Mouse (Mus musculus) regulatory T cell (primary cell): ENCODE measurements around the gene Lmtk3.

Experiments
- in situ Hi-C: fragments of 300-600 bp; cut with MboI, MseI; formaldehyde crosslinking; loops from one replicate; pipeline ENCODE4 v1.15.1; 2025; ENCODE audit warnings: high pct_unique_total_duplicates

The Lmtk3 gene

DNA sequence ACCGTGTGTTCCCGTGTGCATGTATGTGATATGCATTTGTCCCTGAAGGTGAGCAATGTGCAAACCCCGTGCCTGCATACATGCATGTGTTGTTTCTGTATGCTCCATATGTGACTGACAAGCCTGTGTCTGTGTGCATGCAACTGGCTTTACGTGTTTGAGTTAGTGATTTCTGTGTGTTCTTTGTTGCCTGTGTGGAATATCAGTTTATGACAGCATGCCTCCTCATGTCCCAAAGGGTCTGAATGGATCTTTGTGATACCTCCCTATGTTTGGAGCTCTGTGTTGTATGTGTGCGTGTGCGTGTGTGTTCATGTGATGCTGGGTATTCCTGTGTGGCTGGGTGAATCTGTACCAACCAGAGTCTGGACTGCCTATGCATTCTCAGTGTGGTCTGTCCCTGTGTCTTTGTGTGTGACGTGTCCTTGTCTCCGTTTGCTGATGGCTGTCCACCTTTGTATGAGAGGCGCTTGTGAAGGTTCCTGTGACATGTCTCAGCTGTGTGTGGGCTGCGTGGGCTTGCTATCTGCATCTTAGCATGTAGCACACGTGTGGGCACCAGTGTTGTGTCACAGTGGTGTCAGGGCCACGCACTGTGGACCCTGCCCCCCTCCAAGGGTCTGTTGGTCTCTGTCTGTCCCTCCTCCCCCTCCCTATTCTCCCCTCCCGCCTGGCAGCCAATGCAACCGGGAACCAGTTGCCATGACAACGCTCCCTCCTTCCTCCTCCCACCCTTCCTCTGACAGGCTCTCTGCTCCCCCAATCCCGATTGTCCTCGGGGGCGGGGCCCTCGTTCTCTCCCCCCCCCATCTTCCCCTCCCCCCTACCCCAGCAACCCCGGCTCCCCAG is 1.2 kb downstream of the Lmtk3 start, which contains the start of gene Sult2b1:
Gene Sult2b1 (minus strand): TSS at position 146 of the 849 bp plus-strand sequence.
- in situ Hi-C loops: no loop called here

DNA sequence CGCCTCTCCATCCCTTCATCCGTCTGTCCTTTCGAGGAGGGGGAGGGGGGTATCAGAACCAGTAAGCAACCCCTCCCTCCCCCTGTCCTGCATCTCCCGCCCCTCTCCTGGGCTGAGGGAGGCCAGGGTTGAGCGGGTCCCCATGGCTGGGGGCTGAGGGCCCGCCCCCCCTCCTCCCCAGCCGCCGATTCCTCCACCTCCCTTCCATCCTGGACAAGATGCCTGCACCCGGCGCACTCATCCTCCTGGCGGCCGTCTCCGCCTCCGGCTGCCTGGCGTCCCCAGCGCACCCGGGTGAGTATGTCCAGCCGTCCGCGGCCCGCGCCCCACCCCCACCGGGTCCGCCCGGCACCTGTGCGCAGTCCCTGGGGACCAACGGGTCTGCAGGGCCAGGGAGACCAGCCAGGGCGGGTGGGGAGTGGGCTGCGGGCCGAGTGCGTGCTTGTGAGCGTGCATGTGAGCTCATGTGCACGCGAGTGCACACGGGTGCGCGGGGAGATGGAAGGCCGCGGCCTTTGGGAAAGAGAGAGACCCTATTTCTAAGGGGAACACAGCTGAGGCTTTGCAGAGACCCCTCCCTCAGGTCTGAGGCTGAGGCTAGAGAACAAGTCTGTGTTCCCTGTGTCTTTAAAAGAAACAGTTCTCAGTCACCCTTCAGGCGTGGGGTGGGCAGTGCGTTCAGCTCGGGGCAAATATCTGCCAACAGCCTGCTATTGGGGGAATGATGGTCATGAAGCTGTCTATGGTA is 2.0 kb downstream of the Lmtk3 start:
- in situ Hi-C loops: no loop called here

DNA sequence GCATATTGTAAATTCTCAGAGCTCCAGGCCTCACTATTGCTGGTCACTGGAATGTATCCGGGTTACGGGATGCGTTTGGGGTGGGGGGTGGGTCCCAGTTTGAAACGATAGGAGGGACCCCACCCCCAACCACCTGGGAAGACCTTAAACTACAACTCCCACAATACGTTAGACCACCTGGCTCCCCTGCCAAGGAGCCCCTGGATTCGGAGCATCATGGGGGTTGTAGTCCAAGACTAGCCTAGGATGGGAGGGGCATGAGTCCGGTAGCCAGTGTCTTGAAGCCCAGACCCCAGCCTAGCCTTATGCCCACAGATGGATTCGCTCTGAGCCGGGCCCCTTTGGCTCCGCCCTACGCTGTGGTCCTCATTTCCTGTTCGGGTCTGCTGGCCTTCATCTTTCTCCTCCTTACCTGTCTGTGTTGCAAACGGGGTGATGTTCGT is 2.6 kb downstream of the Lmtk3 start:
- in situ Hi-C loops: no loop called here

DNA sequence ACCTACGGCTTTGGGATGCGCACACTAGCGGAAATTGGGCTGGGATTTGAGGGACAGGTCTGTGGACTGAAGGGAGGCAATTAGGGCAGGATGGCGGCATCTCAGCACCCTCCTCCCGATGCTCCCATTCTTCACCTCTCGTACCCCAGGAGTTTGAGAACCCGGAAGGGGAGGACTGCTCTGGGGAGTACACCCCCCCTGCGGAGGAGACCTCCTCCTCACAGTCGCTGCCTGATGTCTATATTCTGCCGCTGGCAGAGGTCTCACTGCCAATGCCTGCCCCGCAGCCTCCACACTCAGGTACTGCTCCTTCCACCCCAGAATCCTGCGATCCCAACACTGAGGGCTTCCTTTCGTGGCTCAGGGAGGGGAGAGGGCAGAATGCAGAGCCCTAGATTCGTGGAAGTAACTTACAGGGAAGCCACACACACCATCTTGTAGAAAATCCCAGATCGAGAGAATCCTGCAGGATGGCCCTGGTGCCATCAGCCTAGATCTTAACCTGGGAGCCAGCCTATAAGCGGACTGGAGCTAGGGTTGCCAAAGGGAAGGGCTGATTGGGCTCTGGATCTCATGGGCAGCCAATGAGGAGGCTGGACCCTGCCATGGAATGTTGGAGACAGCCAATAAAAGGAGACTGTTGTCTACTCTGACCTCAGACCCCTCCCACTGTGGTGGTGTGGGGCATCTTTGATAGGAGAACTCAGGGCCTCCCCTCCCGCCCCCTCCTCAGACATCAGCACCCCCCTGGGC is 3.3 kb downstream of the Lmtk3 start:
- in situ Hi-C loops: no loop called here

DNA sequence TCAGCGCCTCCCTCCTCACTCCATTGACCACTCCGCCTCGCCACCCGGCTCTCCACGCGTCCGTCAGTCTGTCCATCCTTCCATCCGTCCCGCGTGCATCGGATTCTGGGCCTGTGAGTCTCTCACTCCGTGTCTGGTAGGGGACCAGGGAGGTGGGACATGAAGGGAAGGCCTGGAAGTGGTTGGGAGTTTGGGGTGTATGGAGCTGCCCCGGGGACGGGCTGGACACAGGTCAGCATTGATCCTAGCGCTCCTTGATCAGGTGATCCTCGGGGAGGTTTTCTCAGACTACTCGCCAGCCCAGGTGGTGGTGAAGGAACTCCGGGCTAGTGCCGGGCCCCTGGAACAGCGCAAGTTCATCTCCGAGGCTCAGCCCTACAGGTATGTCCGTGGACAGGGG is 4.1 kb downstream of the Lmtk3 start:
- in situ Hi-C loops: no loop called here

DNA sequence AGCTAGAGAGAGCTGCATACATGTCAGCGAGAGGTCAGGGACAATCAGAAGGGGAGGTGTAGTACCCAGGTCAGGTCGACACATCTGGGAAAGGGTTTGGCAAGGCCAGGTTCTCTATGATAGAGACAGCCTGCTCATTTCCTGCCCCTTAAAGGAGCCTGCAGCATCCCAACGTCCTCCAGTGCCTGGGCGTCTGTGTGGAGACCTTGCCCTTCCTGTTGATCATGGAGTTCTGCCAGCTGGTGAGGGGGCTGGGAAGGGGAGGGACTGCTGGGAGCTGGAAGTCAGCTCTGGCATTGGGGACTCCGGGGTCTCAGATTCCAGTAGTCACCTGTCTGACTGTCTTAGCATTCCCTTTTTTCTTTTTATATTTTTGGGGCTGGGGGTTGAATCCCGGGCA is 7.2 kb downstream of the Lmtk3 start:
- in situ Hi-C loops: no loop called here

DNA sequence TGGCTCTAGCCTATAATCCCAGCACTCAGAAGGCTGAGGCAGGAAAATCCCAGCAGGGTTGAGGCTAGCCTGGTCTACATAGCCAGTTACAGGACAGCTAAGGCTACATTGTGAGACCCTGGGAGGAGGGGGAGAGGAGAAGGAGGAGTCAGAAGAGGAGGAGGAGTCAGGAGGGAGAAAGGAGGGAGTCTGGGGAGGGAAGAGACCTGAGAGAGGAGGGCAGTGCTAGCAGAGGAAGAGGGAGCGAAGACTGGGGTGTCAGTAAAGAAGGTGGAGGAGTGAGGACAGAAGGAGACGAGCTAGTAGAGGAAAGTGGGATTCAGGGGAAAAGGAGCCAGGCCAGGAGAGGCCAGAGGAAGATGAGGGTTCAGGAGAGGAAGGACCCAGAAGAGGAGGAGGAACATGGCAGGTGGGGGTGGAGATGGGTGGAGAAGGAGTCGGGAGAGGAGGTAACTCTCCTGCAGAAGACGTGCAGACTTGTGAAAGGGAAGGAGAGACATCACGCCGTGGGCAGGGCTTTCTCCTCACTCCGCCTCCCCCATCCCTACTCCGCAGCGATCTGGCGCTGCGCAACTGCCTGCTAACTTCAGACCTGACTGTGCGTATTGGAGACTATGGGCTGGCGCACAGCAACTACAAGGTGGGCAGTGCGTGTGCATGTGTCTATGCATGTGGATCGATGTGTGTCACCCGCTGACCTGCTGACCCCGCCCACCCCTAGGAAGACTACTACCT is 8.4 kb downstream of the Lmtk3 start:
- in situ Hi-C loops: no loop called here

DNA sequence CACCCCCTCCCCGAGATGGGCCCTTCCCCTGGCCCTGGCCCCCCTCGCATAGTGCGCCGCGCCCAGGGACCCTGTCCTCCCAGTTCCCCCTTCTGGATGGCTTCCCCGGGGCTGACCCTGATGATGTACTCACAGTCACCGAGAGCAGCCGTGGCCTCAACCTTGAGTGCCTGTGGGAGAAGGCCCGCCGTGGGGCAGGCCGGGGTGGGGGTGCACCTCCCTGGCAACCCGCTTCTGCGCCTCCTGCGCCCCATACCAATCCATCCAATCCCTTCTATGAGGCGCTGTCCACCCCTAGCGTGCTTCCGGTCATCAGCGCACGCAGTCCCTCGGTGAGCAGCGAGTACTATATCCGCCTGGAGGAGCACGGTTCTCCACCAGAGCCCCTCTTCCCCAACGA is 9.7 kb downstream of the Lmtk3 start:
- in situ Hi-C loops: no loop called here

DNA sequence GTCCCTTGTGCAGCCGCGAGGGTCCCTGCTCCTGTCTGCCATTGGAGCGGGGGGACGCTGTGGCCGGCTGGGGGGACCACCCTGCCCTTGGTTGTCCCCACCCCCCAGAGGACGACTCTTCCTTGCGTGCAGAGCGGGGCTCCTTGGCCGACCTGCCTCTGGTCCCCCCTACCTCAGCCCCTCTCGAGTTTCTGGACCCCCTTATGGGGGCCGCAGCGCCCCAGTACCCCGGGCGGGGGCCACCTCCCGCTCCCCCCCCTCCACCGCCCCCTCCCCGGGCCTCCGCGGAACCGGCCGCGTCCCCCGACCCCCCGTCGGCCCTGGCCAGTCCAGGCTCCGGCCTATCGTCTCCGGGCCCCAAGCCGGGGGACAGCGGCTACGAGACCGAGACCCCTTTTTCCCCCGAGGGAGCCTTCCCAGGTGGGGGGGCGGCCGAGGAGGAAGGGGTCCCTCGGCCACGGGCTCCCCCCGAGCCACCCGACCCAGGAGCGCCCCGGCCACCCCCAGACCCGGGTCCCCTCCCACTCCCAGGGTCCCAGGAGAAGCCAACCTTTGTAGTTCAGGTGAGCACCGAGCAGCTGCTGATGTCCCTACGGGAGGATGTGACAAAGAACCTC is 10.5 kb downstream of the Lmtk3 start:
- in situ Hi-C loops: no loop called here

DNA sequence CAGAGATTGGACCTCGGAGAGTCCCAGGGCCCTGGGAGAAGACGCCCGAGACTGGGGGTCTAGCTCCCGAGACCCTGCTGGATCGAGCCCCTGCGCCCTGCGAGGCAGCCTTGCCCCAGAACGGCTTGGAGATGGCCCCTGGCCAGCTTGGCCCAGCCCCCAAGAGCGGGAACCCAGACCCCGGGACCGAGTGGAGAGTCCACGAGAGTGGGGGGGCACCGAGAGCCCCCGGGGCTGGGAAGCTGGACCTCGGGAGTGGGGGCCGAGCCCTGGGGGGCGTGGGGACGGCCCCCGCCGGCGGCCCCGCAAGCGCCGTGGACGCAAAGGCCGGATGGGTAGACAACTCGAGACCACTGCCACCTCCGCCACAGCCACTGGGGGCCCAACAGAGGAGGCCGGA is 11.4 kb downstream of the Lmtk3 start:
- in situ Hi-C loops: no loop called here

DNA sequence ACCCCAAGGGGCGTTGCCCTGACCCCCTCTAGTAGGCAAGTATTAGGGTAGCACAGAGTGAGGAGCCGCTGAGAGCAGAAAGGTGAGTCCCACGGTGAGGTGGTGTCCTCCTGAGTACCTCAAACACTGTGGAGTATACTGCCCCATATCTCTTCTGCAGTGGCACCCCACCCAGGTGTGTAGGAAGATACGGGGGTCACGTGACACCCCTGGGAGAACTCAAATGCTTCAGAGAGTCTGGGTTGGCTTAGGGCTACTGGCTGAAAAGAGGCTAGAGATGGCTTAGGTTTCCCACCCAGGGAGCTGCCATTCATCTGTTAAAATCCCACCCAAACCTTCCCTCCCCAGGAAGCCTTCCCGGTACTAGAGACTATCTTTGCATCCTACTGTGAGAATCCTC is 13.4 kb downstream of the Lmtk3 start:
- in situ Hi-C loops: no loop called here

DNA sequence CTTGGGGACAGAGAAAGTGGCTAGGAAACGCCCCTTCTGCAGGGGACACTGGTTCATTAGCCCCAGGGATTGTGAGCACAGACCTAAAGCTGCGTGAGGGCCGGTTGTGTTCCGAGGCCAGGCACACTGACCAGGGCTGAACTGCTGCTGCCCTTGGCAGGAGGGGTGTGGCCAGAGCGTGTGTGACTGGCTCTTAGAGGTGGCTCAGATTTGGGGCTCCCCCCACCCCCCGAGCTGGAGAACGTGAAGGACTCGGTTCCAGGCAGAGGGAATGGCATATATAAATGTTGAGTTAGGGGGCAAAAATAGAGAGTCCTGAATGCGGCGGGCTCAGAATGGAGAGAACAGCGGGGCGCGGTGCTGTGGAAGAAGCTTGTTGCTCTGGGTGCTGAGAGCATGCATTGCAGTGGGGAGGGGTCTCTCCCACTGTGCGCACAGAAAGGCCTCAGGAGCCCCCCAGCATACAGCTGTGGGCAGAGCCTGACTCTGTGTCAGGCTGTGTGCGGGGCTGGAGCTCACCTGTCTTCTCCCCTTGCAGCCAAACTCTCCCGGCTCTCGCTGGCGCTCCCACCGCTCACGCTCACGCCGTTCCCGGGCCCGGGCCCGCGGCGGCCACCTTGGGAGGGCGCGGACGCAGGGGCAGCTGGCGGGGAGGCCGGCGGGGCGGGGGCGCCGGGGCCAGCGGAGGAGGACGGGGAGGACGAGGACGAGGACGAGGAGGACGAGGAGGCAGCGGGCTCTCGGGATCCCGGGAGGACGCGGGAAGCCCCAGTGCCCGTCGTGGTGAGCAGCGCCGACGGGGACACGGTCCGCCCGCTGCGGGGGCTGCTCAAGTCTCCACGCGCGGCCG is 14.3 kb downstream of the Lmtk3 start:
- in situ Hi-C loops: no loop called here

DNA sequence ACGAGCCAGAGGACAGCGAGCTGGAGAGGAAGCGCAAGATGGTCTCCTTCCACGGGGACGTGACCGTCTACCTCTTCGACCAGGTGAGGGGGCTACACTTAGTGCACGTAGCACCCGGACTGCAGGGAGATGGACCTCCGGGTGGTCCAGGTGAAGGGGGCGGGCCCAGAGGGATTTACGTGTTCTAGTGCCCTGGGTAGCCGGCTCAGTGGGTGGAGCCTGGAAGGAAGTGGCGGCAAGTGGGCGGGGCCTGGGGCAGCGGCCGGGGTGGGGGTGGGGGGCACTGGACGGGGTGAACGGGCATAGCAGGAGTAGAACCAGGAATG is 14.9 kb downstream of the Lmtk3 start:
- in situ Hi-C loops: no loop called here

DNA sequence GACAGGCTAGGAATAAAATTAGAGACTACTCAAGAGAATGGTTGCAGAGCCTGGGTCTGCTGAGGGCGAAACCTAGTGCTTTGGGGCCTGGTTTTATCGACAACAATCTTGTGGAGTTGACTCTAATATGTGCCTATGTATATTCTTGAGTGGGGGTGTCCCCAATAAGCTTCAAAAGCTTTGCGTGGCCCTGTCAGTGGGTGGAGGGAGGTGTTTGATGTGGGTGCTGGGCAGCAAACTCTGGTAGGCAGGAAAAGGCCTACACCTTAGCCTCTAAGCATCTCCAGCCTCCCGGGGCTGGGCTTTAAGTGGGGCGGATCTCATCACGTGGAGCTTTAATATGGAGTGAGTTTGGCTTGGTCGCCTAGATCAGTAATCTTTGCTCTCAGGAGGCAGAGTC is 15.4 kb downstream of the Lmtk3 start:
- in situ Hi-C loops: no loop called here

DNA sequence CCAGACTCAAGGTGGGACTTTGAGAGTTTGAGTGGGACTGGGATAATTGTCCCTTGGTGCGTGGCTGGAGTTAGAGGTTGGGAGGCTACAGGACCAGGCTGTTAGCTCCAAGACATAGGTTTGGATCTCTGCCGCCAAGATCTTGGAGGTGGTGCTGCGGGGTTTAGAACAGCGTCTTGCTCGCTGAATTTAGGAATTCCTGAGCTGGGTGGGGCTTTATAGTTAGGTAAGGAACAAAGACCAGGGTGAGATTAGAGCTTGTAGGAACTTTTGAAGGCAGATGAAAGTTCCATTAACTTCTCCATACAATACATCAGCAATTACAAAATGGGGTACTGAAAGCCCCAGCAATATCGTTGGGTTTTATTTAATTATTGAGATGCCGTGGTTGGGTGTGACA is 16.5 kb downstream of the Lmtk3 start:
- in situ Hi-C loops: no loop called here

DNA sequence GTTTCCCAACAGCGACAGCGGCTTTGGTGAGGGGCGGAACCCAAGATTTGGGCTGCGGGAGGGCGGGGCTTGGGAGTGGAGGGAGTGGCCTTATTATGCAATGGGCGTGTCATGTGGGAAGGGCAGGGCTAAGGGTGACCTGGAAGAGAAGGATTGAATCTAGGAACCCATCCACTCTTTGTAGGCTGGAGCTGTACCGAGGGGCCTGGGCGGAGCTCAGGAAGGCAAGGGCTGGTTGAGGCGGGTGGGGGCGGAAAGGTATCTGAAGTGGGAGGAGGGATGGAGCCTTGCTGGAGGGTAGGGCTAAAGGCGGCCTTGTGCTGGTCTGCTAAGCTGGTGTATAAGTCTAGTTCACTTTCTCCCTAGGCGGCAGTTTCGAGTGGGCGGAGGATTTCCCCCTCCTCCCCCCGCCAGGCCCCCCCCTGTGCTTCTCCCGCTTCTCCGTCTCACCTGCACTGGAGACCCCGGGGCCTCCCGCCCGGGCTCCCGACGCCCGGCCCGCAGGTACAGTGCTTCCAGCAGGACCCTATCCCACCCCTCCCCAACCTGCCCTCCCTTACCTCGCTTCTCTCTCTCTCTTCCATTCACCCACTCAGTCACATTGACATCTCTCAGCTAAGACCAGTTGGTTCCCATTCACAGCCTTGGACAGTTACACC is 17.1 kb downstream of the Lmtk3 start:
- in situ Hi-C loops: no loop called here

DNA sequence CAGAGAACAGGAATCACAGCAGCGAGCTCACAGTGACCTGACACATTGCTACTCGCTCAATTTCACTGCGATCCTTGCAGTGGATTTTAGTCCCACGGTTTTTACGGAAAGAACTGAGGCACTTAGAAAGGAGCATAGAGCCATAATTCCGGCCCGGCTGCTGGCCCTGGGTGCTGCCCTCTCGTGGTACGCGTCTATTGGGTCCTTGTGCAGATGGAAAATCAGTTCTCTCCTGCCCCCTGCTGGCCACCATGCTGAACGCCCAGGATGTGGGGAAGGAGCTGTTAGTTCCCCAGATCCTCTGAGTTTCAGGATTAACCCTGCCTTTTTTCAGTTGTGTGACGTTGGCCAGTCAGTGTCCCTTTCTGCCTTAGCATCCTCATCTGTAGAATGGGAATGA is 17.8 kb downstream of the Lmtk3 start:
- in situ Hi-C loops: no loop called here

DNA sequence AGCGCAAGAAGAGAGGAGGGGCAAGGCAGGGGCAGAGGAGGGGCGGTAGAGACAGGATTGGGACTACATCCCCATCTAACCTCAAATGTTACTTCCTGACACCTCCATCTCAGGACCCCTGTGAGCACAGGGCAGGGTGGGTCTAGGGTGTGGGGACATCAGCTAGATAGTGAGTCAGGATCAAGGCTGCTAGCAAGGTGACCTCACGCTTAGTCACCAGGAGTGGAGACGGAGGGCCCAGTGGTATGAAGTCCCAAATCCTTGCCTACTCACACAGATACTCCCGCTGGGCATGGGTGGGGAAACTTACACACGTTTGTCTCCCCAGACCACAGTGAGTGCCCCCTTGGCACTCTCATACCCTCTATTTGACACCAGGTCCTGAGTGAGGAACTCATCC is 19.0 kb downstream of the Lmtk3 start:
- in situ Hi-C loops: no loop called here

DNA sequence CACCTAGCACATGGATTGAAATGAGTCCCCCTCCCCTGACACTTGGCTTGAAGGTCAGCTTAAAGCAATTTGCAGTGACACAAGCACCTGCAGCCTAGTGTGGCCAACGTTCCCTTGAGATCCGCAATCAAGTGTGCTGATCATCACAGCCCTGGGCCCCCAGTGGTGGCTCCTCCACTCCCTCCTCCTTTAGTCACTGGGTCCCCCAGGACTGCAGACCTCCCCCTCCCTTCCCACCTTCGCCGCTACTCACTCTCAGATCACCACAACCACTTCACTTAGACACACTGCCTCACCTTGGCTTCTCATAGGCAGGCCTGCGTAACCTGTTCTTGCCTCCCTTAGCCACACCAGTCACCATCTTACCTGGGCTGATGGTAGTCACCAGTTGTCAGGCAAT is 22.4 kb downstream of the Lmtk3 start:
- in situ Hi-C loops: loop anchor here (5.0 kb wide), 2 partner anchors 74 to 126 kb away; no protein-coding TSS in a partner anchor

DNA sequence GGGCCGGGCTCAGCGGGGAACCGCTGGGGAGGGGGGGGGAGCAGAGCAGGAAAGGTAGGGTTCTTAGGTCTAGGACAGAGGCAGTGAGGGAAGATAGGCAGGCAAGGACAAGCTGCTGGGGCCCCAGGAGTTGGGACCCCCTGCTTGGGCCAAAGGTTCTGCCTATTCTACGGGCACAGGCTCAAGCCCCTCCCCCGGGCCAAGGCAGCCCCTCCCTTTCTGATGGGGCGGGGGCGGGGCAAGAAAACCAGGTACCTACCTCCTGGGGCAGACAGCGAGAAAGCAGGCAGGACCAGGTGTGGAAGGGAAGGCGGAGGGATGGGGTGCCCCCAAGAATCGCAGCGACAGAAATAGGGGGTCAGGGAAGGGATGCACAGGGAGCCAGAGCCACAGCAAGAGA is 24.9 kb downstream of the Lmtk3 start:
- in situ Hi-C loops: loop anchor here (5.0 kb wide), 2 partner anchors 76 to 124 kb away; no protein-coding TSS in a partner anchor
